Mouse (Mus musculus): ENCODE measurements around the gene Fgfr2.
A peak's percentile ranks its signal among the peaks of the same experiment; 100 is the strongest.
"Not testable (repeated sequence)": the region's sequence is repeated elsewhere in the genome, so short reads cannot be mapped to it uniquely, and the experiment has no call there.

- TF ChIP-seq CTCF (IDR thresholded peaks at IDR 0.05) = peak; percentile 61
- TF ChIP-seq EP300 (IDR thresholded peaks at IDR 0.05) = not testable (repeated sequence)
Observed at GRCm38 (mm10) chr7:131045258-131045835, 2077.8 kb downstream of the Fgfr2 start.
